Mouse (Mus musculus): ENCODE results near the gene Blvrb. TPM values are rescaled to one million over a fixed set of nuclear protein-coding genes. Genes with fewer than 3 reads are reported as not detected.

Gene Blvrb
- polyA plus RNA-seq, 1 experiment from 2014 or later: 58.8 TPM

- peak overlapping the region; percentile 84 for H3K4me3 ChIP-seq
- no peaks in the 10 kb centered on the region for H3K27me3 ChIP-seq
- H3K9ac ChIP-seq: peak overlapping the region; percentile 71
- H3K4me2 ChIP-seq: peak overlapping the region; percentile 69
- H3K27ac ChIP-seq: peak overlapping the region; percentile 96
- WGBS: 1% methylated on average over 23 of the region's 23 CpGs
- ATAC-seq (ENCODE audit: borderline replicate concordance, extremely low read depth, low FRiP score, low TSS enrichment): peak; percentile 93
- H3K4me1 ChIP-seq: peaks cover 13% of the 10 kb centered on the region
- H3K9me3 ChIP-seq: no peaks in the 10 kb centered on the region
- peaks cover 11% of the 10 kb centered on the region for H3K36me3 ChIP-seq
Measured at GRCm38 (mm10) chr7:27474490-27474954, 26.7 kb downstream of the Blvrb start.

GRCm38 (mm10) chr7:27475596-27475995 lies 27.8 kb downstream of the Blvrb start:
- Histone ChIP-seq H3K27me3 (no peaks in the 10 kb centered on the region), H3K9me3 (no peaks in the 10 kb centered on the region), H3K36me3 (peaks cover 11% of the 10 kb centered on the region), H3K9ac (no peak overlapping the region), H3K4me3 (no peak overlapping the region), H3K4me2 (no peak overlapping the region), H3K27ac (no peak overlapping the region), H3K4me1 (peaks cover 13% of the 10 kb centered on the region)
- no peak for ATAC-seq (ENCODE audit: borderline replicate concordance, extremely low read depth, low FRiP score, low TSS enrichment)
- 89% methylated on average over 2 of the region's 2 CpGs for WGBS

GRCm38 (mm10) chr7:27476098-27476635 lies 28.4 kb downstream of the Blvrb start:
- Histone ChIP-seq H3K9me3 (no peaks in the 10 kb centered on the region), H3K9ac (no peak overlapping the region), H3K4me1 (peaks cover 19% of the 10 kb centered on the region), H3K4me2 (no peak overlapping the region), H3K4me3 (no peak overlapping the region), H3K27ac (no peak overlapping the region), H3K27me3 (no peaks in the 10 kb centered on the region), H3K36me3 (peaks cover 11% of the 10 kb centered on the region)
- no peak for ATAC-seq (ENCODE audit: borderline replicate concordance, extremely low read depth, low FRiP score, low TSS enrichment)
- 95% methylated on average over 14 of the region's 14 CpGs for WGBS

GRCm38 (mm10) chr7:27478561-27478960 lies 30.8 kb downstream of the Blvrb start:
- H3K4me1 ChIP-seq: peaks cover 24% of the 10 kb centered on the region
- ATAC-seq (ENCODE audit: borderline replicate concordance, extremely low read depth, low FRiP score, low TSS enrichment): no peak
- H3K36me3 ChIP-seq: peaks cover 11% of the 10 kb centered on the region
- H3K4me3 ChIP-seq: no peak overlapping the region
- H3K27ac ChIP-seq: no peak overlapping the region
- H3K4me2 ChIP-seq: no peak overlapping the region
- no peaks in the 10 kb centered on the region for H3K9me3 ChIP-seq
- H3K27me3 ChIP-seq: no peaks in the 10 kb centered on the region
- no peak overlapping the region for H3K9ac ChIP-seq
- 65% methylated on average over 7 of the region's 7 CpGs for whole genome bisulfite sequencing

- Histone ChIP-seq H3K9ac (no peak overlapping the region), H3K9me3 (no peaks in the 10 kb centered on the region), H3K4me3 (no peak overlapping the region), H3K27ac (no peak overlapping the region), H3K4me1 (peaks cover 24% of the 10 kb centered on the region), H3K36me3 (peaks cover 11% of the 10 kb centered on the region), H3K27me3 (no peaks in the 10 kb centered on the region), H3K4me2 (no peak overlapping the region)
- 76% methylated on average over 1 of the region's 1 CpGs for WGBS
- ATAC-seq (ENCODE audit: borderline replicate concordance, extremely low read depth, low FRiP score, low TSS enrichment): no peak
Measured at GRCm38 (mm10) chr7:27479750-27480149, 32.0 kb downstream of the Blvrb start.

GRCm38 (mm10) chr7:27480506-27480905 lies 32.7 kb downstream of the Blvrb start:
- Histone ChIP-seq H3K36me3 (peaks cover 11% of the 10 kb centered on the region), H3K27ac (peak overlapping the region; percentile 86), H3K4me2 (peak overlapping the region; percentile 60), H3K27me3 (no peaks in the 10 kb centered on the region), H3K9ac (no peak overlapping the region), H3K4me1 (peaks cover 24% of the 10 kb centered on the region), H3K4me3 (peak overlapping the region; percentile 35), H3K9me3 (no peaks in the 10 kb centered on the region)
- no peak for ATAC-seq (ENCODE audit: borderline replicate concordance, extremely low read depth, low FRiP score, low TSS enrichment)
- 59% methylated on average over 3 of the region's 3 CpGs for WGBS

GRCm38 (mm10) chr7:27480927-27481626 lies 33.3 kb downstream of the Blvrb start:
- peaks cover 24% of the 10 kb centered on the region for H3K4me1 ChIP-seq
- ATAC-seq (ENCODE audit: borderline replicate concordance, extremely low read depth, low FRiP score, low TSS enrichment): no peak

GRCm38 (mm10) chr7:27481627-27481969 lies 33.8 kb downstream of the Blvrb start:
- Histone ChIP-seq H3K9ac (peak overlapping the region; percentile 37), H3K27me3 (no peaks in the 10 kb centered on the region), H3K4me3 (peak overlapping the region; percentile 35), H3K4me1 (peaks cover 24% of the 10 kb centered on the region), H3K4me2 (peak overlapping the region; percentile 60), H3K9me3 (no peaks in the 10 kb centered on the region), H3K27ac (peak overlapping the region; percentile 86), H3K36me3 (peaks cover 6% of the 10 kb centered on the region)
- ATAC-seq (ENCODE audit: borderline replicate concordance, extremely low read depth, low FRiP score, low TSS enrichment): peak; percentile 97
- under 1% methylated on average over 12 of the region's 12 CpGs for WGBS

More at GRCm38 (mm10) chr7:27480927-27481626, 33.3 kb downstream of the Blvrb start:
- Histone ChIP-seq H3K27me3 (no peaks in the 10 kb centered on the region), H3K36me3 (peaks cover 11% of the 10 kb centered on the region), H3K4me3 (peak overlapping the region; percentile 35), H3K27ac (peak overlapping the region; percentile 86), H3K9me3 (no peaks in the 10 kb centered on the region), H3K4me2 (peak overlapping the region; percentile 60), H3K9ac (peak overlapping the region; percentile 37)
- 7% methylated on average over 11 of the region's 11 CpGs for WGBS

GRCm38 (mm10) chr7:27483860-27484259 lies 36.1 kb downstream of the Blvrb start:
- Histone ChIP-seq H3K4me1 (peaks cover 34% of the 10 kb centered on the region), H3K27me3 (no peaks in the 10 kb centered on the region), H3K27ac (no peak overlapping the region), H3K9me3 (no peaks in the 10 kb centered on the region), H3K4me3 (no peak overlapping the region), H3K4me2 (no peak overlapping the region), H3K36me3 (no peaks in the 10 kb centered on the region), H3K9ac (no peak overlapping the region)
- WGBS: 89% methylated on average over 4 of the region's 4 CpGs
- ATAC-seq (ENCODE audit: borderline replicate concordance, extremely low read depth, low FRiP score, low TSS enrichment): no peak

GRCm38 (mm10) chr7:27486102-27486769 lies 38.5 kb downstream of the Blvrb start:
- Histone ChIP-seq H3K27me3 (no peaks in the 10 kb centered on the region), H3K36me3 (0 out of 2 replicates have a peak, but pooled peaks cover 11% of the 10 kb centered on the region), H3K4me1 (peaks cover 50% of the 10 kb centered on the region), H3K27ac (peak overlapping the region; percentile 98), H3K9me3 (no peaks in the 10 kb centered on the region), H3K9ac (peak overlapping the region; percentile 70), H3K4me3 (peak overlapping the region; percentile 57), H3K4me2 (peak overlapping the region; percentile 80)
- ATAC-seq (ENCODE audit: borderline replicate concordance, extremely low read depth, low FRiP score, low TSS enrichment): no peak
- WGBS: 4% methylated on average over 13 of the region's 13 CpGs

GRCm38 (mm10) chr7:27486770-27487697 lies 39.3 kb downstream of the Blvrb start, which contains the start of gene Sertad1:
Gene Sertad1, plus strand, starts transcription at chr7:27486910.
- Histone ChIP-seq H3K27ac (peak within 1 kb of the TSS; percentile 98), H3K4me1 (peaks cover 50% of the 10 kb centered on the region), H3K36me3 (0 out of 2 replicates have a peak, but pooled peaks cover 11% of the 10 kb centered on the region), H3K9me3 (no peaks in the 10 kb centered on the region), H3K27me3 (no peaks in the 10 kb centered on the region), H3K9ac (peak within 1 kb of the TSS; percentile 70), H3K4me3 (peak within 1 kb of the TSS; percentile 57), H3K4me2 (peak within 1 kb of the TSS; percentile 80)
- 1% methylated on average over 73 of the region's 80 CpGs for WGBS
- peak; percentile 91 for ATAC-seq (ENCODE audit: borderline replicate concordance, extremely low read depth, low FRiP score, low TSS enrichment)
